Mouse (Mus musculus): ENCODE measurements around the gene Cgn. TPM values are rescaled to one million over a fixed set of nuclear protein-coding genes. Genes with fewer than 3 reads are reported as not detected.
A peak's percentile ranks its signal among the peaks of the same experiment; 100 is the strongest.

Gene Cgn
- total and polyA plus RNA-seq, 3 experiments = 0.04 to 0.86 TPM; not detected in 1

DNA sequence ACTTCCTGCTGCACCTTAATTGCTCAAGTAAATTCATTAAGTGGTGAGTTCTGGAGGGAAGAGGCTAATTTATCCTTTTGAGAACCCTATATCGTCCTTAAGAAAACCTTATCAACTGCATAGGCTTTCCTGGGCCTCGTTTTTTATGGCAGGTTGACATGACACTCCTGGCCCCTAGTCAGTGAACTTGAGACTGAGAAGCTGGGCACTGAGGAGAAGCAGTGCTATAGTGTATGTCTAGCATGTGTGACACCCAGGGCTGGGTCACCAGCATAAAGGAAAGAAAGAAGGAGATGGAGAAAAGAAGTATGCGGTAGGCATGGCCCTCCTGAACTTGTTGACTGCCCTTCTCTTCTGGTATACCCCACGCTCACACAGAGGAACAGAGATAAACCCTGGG, 27.8 kb upstream of the Cgn start:
- H3K36me3 ChIP-seq (ENCODE audit: control insufficient read depth in 1 of 2, insufficient read depth in 2 of 2, low read length in 2 of 2) = no peaks in the 10 kb centered on the region
- no peak for TF ChIP-seq RCOR1 (IDR thresholded peaks at IDR 0.05; ENCODE audit: low read depth, low read length)
- no peak for TF ChIP-seq SIN3A (IDR thresholded peaks at IDR 0.05; ENCODE audit: low read length)
- H3K79me2 ChIP-seq (ENCODE audit: control insufficient read depth, insufficient read depth, low read length, poor library complexity) = no peaks in the 10 kb centered on the region
- peaks cover 4 to 13% of the 10 kb centered on the region in 2 experiments for H3K27me3 ChIP-seq (ENCODE audit: control insufficient read depth in 1 of 2, insufficient read depth in 2 of 2, low read length in 2 of 2)
- no peak overlapping the region for H3K4me3 ChIP-seq (ENCODE audit: control insufficient read depth in 1 of 2, insufficient read depth in 1 of 2, low read depth in 2 of 2, low read length in 2 of 2)
- no peaks in the 10 kb centered on the region for H3K9me3 ChIP-seq (replicated peaks; ENCODE audit: insufficient read depth, low read length)
- no peak for DNase-seq (ENCODE audit: low read depth, low spot score)
- H3K4me1 ChIP-seq (ENCODE audit: control insufficient read depth in 1 of 2, insufficient read depth in 2 of 2, low read length in 2 of 2) = no peaks in the 10 kb centered on the region
- H3K27ac ChIP-seq (ENCODE audit: control insufficient read depth, low read depth, low read length) = no peak overlapping the region
- H3K9ac ChIP-seq (ENCODE audit: control insufficient read depth, low read depth, low read length, poor library complexity, severe bottlenecking) = no peak overlapping the region

- DNase-seq (ENCODE audit: low read depth, low spot score) = no peak
- TF ChIP-seq SMC3 (IDR thresholded peaks at IDR 0.05; ENCODE audit: low read depth, low read length) (no peak), UBTF (IDR thresholded peaks at IDR 0.05; ENCODE audit: borderline replicate concordance, insufficient read depth, low read depth, low read length) (no peak), HCFC1 (IDR thresholded peaks at IDR 0.05; ENCODE audit: low read depth, low read length) (no peak), ZMIZ1 (IDR thresholded peaks at IDR 0.05; ENCODE audit: low read depth, low read length) (no peak), MEF2A (IDR thresholded peaks at IDR 0.05; ENCODE audit: extremely low read depth, insufficient replicate concordance, low read depth, low read length, poor library complexity, severe bottlenecking) (no peak), BHLHE40 (IDR thresholded peaks at IDR 0.05; ENCODE audit: borderline replicate concordance, low read depth, low read length) (no peak), NELFE (IDR thresholded peaks at IDR 0.05; ENCODE audit: low read depth, low read length) (no peak)
- Histone ChIP-seq H3K9ac (ENCODE audit: control insufficient read depth, low read depth, low read length, poor library complexity, severe bottlenecking) (no peak overlapping the region), H3K9me3 (replicated peaks; ENCODE audit: insufficient read depth, low read length) (no peaks in the 10 kb centered on the region), H3K79me2 (ENCODE audit: control insufficient read depth, insufficient read depth, low read length, poor library complexity) (no peaks in the 10 kb centered on the region), H3K27ac (ENCODE audit: control insufficient read depth, low read depth, low read length) (no peak overlapping the region), H3K27me3 (ENCODE audit: control insufficient read depth in 1 of 2, insufficient read depth in 2 of 2, low read length in 2 of 2) (peaks cover 2 to 13% of the 10 kb centered on the region in 2 experiments), H3K36me3 (ENCODE audit: control insufficient read depth in 1 of 2, insufficient read depth in 2 of 2, low read length in 2 of 2) (no peaks in the 10 kb centered on the region), H3K4me3 (ENCODE audit: control insufficient read depth in 1 of 2, insufficient read depth in 1 of 2, low read depth in 2 of 2, low read length in 2 of 2) (no peak overlapping the region), H3K4me1 (ENCODE audit: control insufficient read depth in 1 of 2, insufficient read depth in 2 of 2, low read length in 2 of 2) (no peaks in the 10 kb centered on the region)
Measured at GRCm38 (mm10) chr3:94813651-94814050, 27.4 kb upstream of the Cgn start.

GRCm38 (mm10) chr3:94811628-94812027, 25.3 kb upstream of the Cgn start:
- H3K4me3 ChIP-seq (ENCODE audit: control insufficient read depth in 1 of 2, insufficient read depth in 1 of 2, low read depth in 2 of 2, low read length in 2 of 2) = no peak overlapping the region
- peak; percentile 71 for DNase-seq (ENCODE audit: low read depth, low spot score)
- no peaks in the 10 kb centered on the region for H3K79me2 ChIP-seq (ENCODE audit: control insufficient read depth, insufficient read depth, low read length, poor library complexity)
- no peak overlapping the region for H3K27ac ChIP-seq (ENCODE audit: control insufficient read depth, low read depth, low read length)
- H3K4me1 ChIP-seq (ENCODE audit: control insufficient read depth in 1 of 2, insufficient read depth in 2 of 2, low read length in 2 of 2) = no peaks in the 10 kb centered on the region
- H3K9ac ChIP-seq (ENCODE audit: control insufficient read depth, low read depth, low read length, poor library complexity, severe bottlenecking) = no peak overlapping the region
- peaks cover 3 to 16% of the 10 kb centered on the region in 2 experiments for H3K27me3 ChIP-seq (ENCODE audit: control insufficient read depth in 1 of 2, insufficient read depth in 2 of 2, low read length in 2 of 2)
- TF ChIP-seq GATA1 (IDR thresholded peaks at IDR 0.05; ENCODE audit: low read depth, low read length) (0 out of 2 replicates have a peak, but pooled peaks have one; percentile 2), CTCF (IDR thresholded peaks at IDR 0.05 in 2 of 3, conservative IDR thresholded peaks at IDR 0.05 in 1 of 3; ENCODE audit: control insufficient read depth in 1 of 3, insufficient read depth in 1 of 3, low read depth in 2 of 3, low read length in 3 of 3, poor library complexity in 1 of 3, severe bottlenecking in 1 of 3) (peak; percentile 45 to 72 (median 68)), TBP (IDR thresholded peaks at IDR 0.05; ENCODE audit: low read depth, low read length) (no peak), USF2 (IDR thresholded peaks at IDR 0.05; ENCODE audit: borderline replicate concordance in 1 of 2, insufficient read depth in 1 of 2, low read depth in 1 of 2, low read length in 2 of 2) (no peak), EP300 (IDR thresholded peaks at IDR 0.05; ENCODE audit: low read depth in 1 of 2, low read length in 2 of 2) (no peak), ZC3H11A (IDR thresholded peaks at IDR 0.05; ENCODE audit: low read depth, low read length) (peak; percentile 62), MEF2A (IDR thresholded peaks at IDR 0.05; ENCODE audit: extremely low read depth, insufficient replicate concordance, low read depth, low read length, poor library complexity, severe bottlenecking) (no peak), ZMIZ1 (IDR thresholded peaks at IDR 0.05; ENCODE audit: low read depth, low read length) (no peak), MAFK (IDR thresholded peaks at IDR 0.05; ENCODE audit: borderline replicate concordance, low read depth, low read length) (no peak), ZKSCAN1 (IDR thresholded peaks at IDR 0.05; ENCODE audit: low read depth, low read length) (no peak), MYB (IDR thresholded peaks at IDR 0.05; ENCODE audit: low read depth, low read length) (no peak), POLR2AphosphoS2 (IDR thresholded peaks at IDR 0.05; ENCODE audit: low read length) (no peak), SMC3 (IDR thresholded peaks at IDR 0.05; ENCODE audit: low read depth, low read length) (peak; percentile 81), BHLHE40 (IDR thresholded peaks at IDR 0.05; ENCODE audit: borderline replicate concordance, low read depth, low read length) (no peak), MXI1 (IDR thresholded peaks at IDR 0.05; ENCODE audit: low read depth, low read length) (no peak), RAD21 (IDR thresholded peaks at IDR 0.05; ENCODE audit: low read depth, low read length) (peak; percentile 58), MYC (IDR thresholded peaks at IDR 0.05; ENCODE audit: low read depth, low read length) (no peak), ZNF384 (IDR thresholded peaks at IDR 0.05; ENCODE audit: low read depth, low read length) (no peak)
- no peaks in the 10 kb centered on the region for H3K9me3 ChIP-seq (replicated peaks; ENCODE audit: insufficient read depth, low read length)
- no peaks in the 10 kb centered on the region for H3K36me3 ChIP-seq (ENCODE audit: control insufficient read depth in 1 of 2, insufficient read depth in 2 of 2, low read length in 2 of 2)
